Mouse (Mus musculus) kidney, adult 8-10 months (tissue): Measurements from ENCODE around the gene Gtf3c2.

Experiments
- DNase-seq, 2 experiments: peaks; one replicate each; pipeline ENCODE4 v3.0.0; 2022

The Gtf3c2 gene

GRCm38 (mm10) chr5:31138241-31138967 is 41.5 kb downstream of the Gtf3c2 start, which contains the start of gene Ucn:
Gene Ucn, minus strand, starts transcription at chr5:31138829.
- DNase-seq, result no peak

- no peak for DNase-seq
Measured at GRCm38 (mm10) chr5:31137658-31138057, 42.3 kb downstream of the Gtf3c2 start.

GRCm38 (mm10) chr5:31136730-31137424 is 43.1 kb downstream of the Gtf3c2 start:
- DNase-seq, result no peak

- DNase-seq, result no peak
Measured at GRCm38 (mm10) chr5:31126050-31126449, 53.9 kb downstream of the Gtf3c2 start.

GRCm38 (mm10) chr5:31123481-31123880 is 56.5 kb downstream of the Gtf3c2 start:
- no peak for DNase-seq

- DNase-seq, result no peak
Measured at GRCm38 (mm10) chr5:31121111-31121510, 58.8 kb downstream of the Gtf3c2 start.

GRCm38 (mm10) chr5:31116912-31117311 is 63.0 kb downstream of the Gtf3c2 start:
- DNase-seq, result no peak

- no peak for DNase-seq
Measured at GRCm38 (mm10) chr5:31116354-31116753, 63.6 kb downstream of the Gtf3c2 start, which contains the start of gene Trim54. Gene Trim54, plus strand, starts transcription at chr5:31116712.

- no peak for DNase-seq
Measured at GRCm38 (mm10) chr5:31110781-31111180, 69.2 kb downstream of the Gtf3c2 start.

- no peak for DNase-seq
Measured at GRCm38 (mm10) chr5:31108000-31108490, 71.9 kb downstream of the Gtf3c2 start, which contains the start of gene Slc30a3. Gene Slc30a3, minus strand, starts transcription at chr5:31108237.
